Mouse (Mus musculus) neutrophil, adult 5-6 weeks (primary cell): Measurements from ENCODE around the gene Fam84a. TPM values are rescaled to one million over a fixed set of nuclear protein-coding genes. Genes with fewer than 3 reads are reported as not detected.

ENCODE experiments used
- ATAC-seq: fragments of 151-379, 151-347 bp; 2 replicates; pipeline ENCODE4 v1.8.0; 2017; ENCODE audit warnings: mild to moderate bottlenecking, moderate TSS enrichment; ENCODE audit not compliant: insufficient number of reproducible peaks, poor library complexity, low FRiP score, severe bottlenecking; ENCODE audit errors: extremely low read depth
- total RNA-seq: library from RNA; stranded (forward); fragments of 200-1000 nt; gene quantifications from 2 replicates; pipeline ENCODE4 v1.2.3, GENCODE M21; 2017

Gene Fam84a
- total RNA-seq = 1.5 and 2.0 TPM in 2 replicates

- ATAC-seq = no peak
Measured at GRCm38 (mm10) chr12:14151921-14152320, at the start of gene Fam84a. Fam84a (minus strand) TSS chr12:14152054.

GRCm38 (mm10) chr12:14195479-14195878 lies 43.6 kb upstream of the Fam84a start:
- ATAC-seq = no peak

GRCm38 (mm10) chr12:14186689-14187195 lies 34.9 kb upstream of the Fam84a start:
- ATAC-seq = no peak

- ATAC-seq = no peak
Measured at GRCm38 (mm10) chr12:14165713-14166112, 13.9 kb upstream of the Fam84a start.

- ATAC-seq = no peak
Measured at GRCm38 (mm10) chr12:14164936-14165335, 13.1 kb upstream of the Fam84a start.

- ATAC-seq = no peak
Measured at GRCm38 (mm10) chr12:14152426-14152825, 572 bp upstream of the Fam84a start.

- no peak for ATAC-seq
Measured at GRCm38 (mm10) chr12:14150936-14151631, 770 bp downstream of the Fam84a start.

GRCm38 (mm10) chr12:14150568-14150909 lies 1.3 kb downstream of the Fam84a start:
- ATAC-seq = no peak

- no peak for ATAC-seq
Measured at GRCm38 (mm10) chr12:14149843-14150567, 1.8 kb downstream of the Fam84a start.

- ATAC-seq = no peak
Measured at GRCm38 (mm10) chr12:14149022-14149842, 2.6 kb downstream of the Fam84a start.

GRCm38 (mm10) chr12:14137046-14137445 lies 14.8 kb downstream of the Fam84a start:
- no peak for ATAC-seq

GRCm38 (mm10) chr12:14114730-14115129 lies 37.1 kb downstream of the Fam84a start:
- no peak for ATAC-seq

- no peak for ATAC-seq
Measured at GRCm38 (mm10) chr12:14096944-14097343, 54.9 kb downstream of the Fam84a start.
